Mouse (Mus musculus) spleen, adult 2 months (tissue): ENCODE results near the gene Serinc5. TPM values are rescaled to one million over a fixed set of nuclear protein-coding genes. Genes with fewer than 3 reads are reported as not detected.

Experiments
- DNase-seq, 2 experiments: peaks; one replicate each; pipeline versions ENCODE4 v3.0.0 to v3.0.0-alpha.2; 2012 to 2021; ENCODE audit warnings: low spot score in 2 of 2, low read depth in 1 of 2
- H3K27ac ChIP-seq: fragments of 200-500 bp; 2 replicates; pipeline ENCODE4 v1.5.1; 2012; ENCODE audit warnings: low read length, inconsistent platforms; ENCODE audit not compliant: insufficient read depth
- H3K27me3 ChIP-seq: fragments of 200-500 bp; 2 replicates; pipeline ENCODE4 v1.6.1; 2012; ENCODE audit warnings: mild to moderate bottlenecking, moderate library complexity, low read length, inconsistent platforms; ENCODE audit not compliant: control insufficient read depth, insufficient read depth
- H3K36me3 ChIP-seq: fragments of 200-500 bp; 2 replicates; pipeline ENCODE4 v1.6.1; 2012; ENCODE audit warnings: mild to moderate bottlenecking, low read length, inconsistent platforms; ENCODE audit not compliant: control insufficient read depth, insufficient read depth
- H3K4me1 ChIP-seq: fragments of 200-500 bp; 2 replicates; pipeline ENCODE4 v1.6.1; 2011; ENCODE audit warnings: inconsistent platforms; ENCODE audit not compliant: control insufficient read depth, insufficient read depth, insufficient read length
- H3K4me3 ChIP-seq: fragments of 200-500 bp; 2 replicates; pipeline ENCODE4 v1.5.1; 2011; ENCODE audit warnings: mild to moderate bottlenecking, inconsistent platforms; ENCODE audit not compliant: insufficient read depth, insufficient read length; ENCODE audit errors: extremely low read depth
- CTCF ChIP-seq: fragments of 200-500 bp; IDR thresholded peaks from 2 replicates; pipeline ENCODE4 v1.5.1; 2011; ENCODE audit warnings: mild to moderate bottlenecking, inconsistent platforms; ENCODE audit not compliant: insufficient read depth, insufficient read length, insufficient replicate concordance; ENCODE audit errors: extremely low read depth
- WGBS: fragments of 180-500 bp; shearing (Covaris S2); methylation state at CpG from one replicate; pipeline ENCODE4 v1.1.7; 2018; 5-methylcytosine and 5-hydroxymethylcytosine counted together
- polyA plus RNA-seq: library from polyadenylated mRNA; depleted of rRNA; stranded (reverse); fragments of >200 nt; gene quantifications from 2 replicates; pipeline ENCODE4 v1.2.3, GENCODE M21; 2012; rRNA removed

The Serinc5 gene
- polyA plus RNA-seq, 1 experiment = 16.4 TPM

DNA sequence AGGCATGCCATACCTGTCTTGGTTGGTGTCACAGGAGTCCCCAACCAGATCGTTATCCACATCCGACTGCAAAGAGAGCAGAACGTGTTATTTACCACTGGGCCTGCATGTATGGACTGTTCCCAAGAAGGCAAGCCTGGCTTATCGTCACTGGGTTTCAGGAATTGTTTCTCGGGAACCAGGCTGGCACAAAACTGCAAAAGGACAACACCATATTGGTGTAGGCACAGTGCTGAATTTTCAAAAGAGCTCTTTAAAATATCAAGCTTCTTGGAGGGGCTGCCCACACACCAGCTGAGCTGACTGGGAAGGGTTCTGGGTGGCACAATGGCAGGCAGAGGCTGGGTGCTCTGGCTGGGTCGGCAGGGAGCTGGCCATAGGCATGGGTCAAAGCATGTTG, 149.6 kb downstream of the Serinc5 start:
- Histone ChIP-seq H3K27me3 (no peaks in the 10 kb centered on the region), H3K27ac (no peak overlapping the region), H3K36me3 (no peaks in the 10 kb centered on the region), H3K4me3 (no peak overlapping the region), H3K4me1 (no peaks in the 10 kb centered on the region)
- no peak for TF ChIP-seq CTCF
- WGBS = 91% methylated on average over 6 of the region's 6 CpGs
- no peak for DNase-seq

Other genes with a start within 250 kb of the Serinc5 start
- not detected in 2 replicates for gene Ankrd34b, start 185.2 kb upstream of the Serinc5 start, polyA plus RNA-seq
- 0.81 and 0.96 TPM in 2 replicates for gene Fam151b, start 127.1 kb upstream of the Serinc5 start, polyA plus RNA-seq
- gene Zfyve16, start 80.2 kb upstream of the Serinc5 start, polyA plus RNA-seq = 1.4 and 1.8 TPM in 2 replicates
- gene Spz1, start 34.9 kb upstream of the Serinc5 start, polyA plus RNA-seq = not detected in 2 replicates
- 3.3 and 3.4 TPM in 2 replicates for gene Thbs4, start 183.7 kb downstream of the Serinc5 start, polyA plus RNA-seq
- 2.9 and 3.5 TPM in 2 replicates for gene Mtx3, start 233.7 kb downstream of the Serinc5 start, polyA plus RNA-seq